Mouse (Mus musculus) heart, embryonic 11.5 days (tissue): Measurements from ENCODE around the gene Sorcs2. TPM values are rescaled to one million over a fixed set of nuclear protein-coding genes. Genes with fewer than 3 reads are reported as not detected.

Source experiments
- ATAC-seq: fragments of 200-750 bp; cut with Nextera tagmentation; replicated peaks from 2 replicates; pipeline ENCODE4 v1.8.0; 2017; ENCODE audit warnings: moderate library complexity; ENCODE audit not compliant: insufficient number of reproducible peaks, low FRiP score, low TSS enrichment
- H3K27ac ChIP-seq: fragments of 300-500 bp; sonication (generic); 2 replicates; pipeline ENCODE4 v1.5.1; 2014; ENCODE audit warnings: mild to moderate bottlenecking, low read depth, low read length
- H3K27me3 ChIP-seq: fragments of 300-500 bp; sonication (generic); 2 replicates; pipeline ENCODE4 v1.6.1; 2014; ENCODE audit warnings: mild to moderate bottlenecking, low read length, mixed read lengths; ENCODE audit not compliant: control insufficient read depth, insufficient read depth
- H3K36me3 ChIP-seq: fragments of 300-500 bp; sonication (generic); 2 replicates; pipeline ENCODE4 v1.6.1; 2014; ENCODE audit warnings: mild to moderate bottlenecking, low read length, moderate library complexity, mixed read lengths; ENCODE audit not compliant: control insufficient read depth, insufficient read depth
- H3K4me1 ChIP-seq: fragments of 300-500 bp; sonication (generic); 2 replicates; pipeline ENCODE4 v1.6.1; 2014; ENCODE audit warnings: low read length; ENCODE audit not compliant: control insufficient read depth, insufficient read depth
- H3K4me2 ChIP-seq: fragments of 300-500 bp; sonication (generic); 2 replicates; pipeline ENCODE4 v1.6.1; 2014; ENCODE audit warnings: mild to moderate bottlenecking, moderate library complexity
- H3K4me3 ChIP-seq: fragments of 300-500 bp; sonication (generic); 2 replicates; pipeline ENCODE4 v1.5.1; 2014; ENCODE audit warnings: low read depth, low read length
- H3K9ac ChIP-seq: fragments of 300-500 bp; sonication (generic); 2 replicates; pipeline ENCODE4 v1.6.1; 2014; ENCODE audit warnings: mild to moderate bottlenecking, low read depth, low read length, moderate library complexity
- H3K9me3 ChIP-seq: fragments of 300-500 bp; sonication (generic); replicated peaks from 2 replicates; pipeline ENCODE4 v1.6.1; 2016; ENCODE audit warnings: low read length; ENCODE audit not compliant: control insufficient read depth
- WGBS: fragments of 180-500 bp; shearing (Covaris S2); extraction: QIAGEN DNeasy Blood & Tissue Kit; methylation state at CpG from one replicate; pipeline ENCODE4 v1.1.7; 2014; ENCODE audit not compliant: insufficient replicate concordance; 5-methylcytosine and 5-hydroxymethylcytosine counted together
- polyA plus RNA-seq: library from polyadenylated mRNA; unstranded; fragments of >200 nt; fragmentation: Nextera tagmentation; extraction: Ambion mirVana; gene quantifications from 2 replicates; pipeline ENCODE4 v1.2.1, GENCODE M21; 2014

Sorcs2 gene
- polyA plus RNA-seq, 1 experiment from 2014 or later: 7.3 TPM

DNA sequence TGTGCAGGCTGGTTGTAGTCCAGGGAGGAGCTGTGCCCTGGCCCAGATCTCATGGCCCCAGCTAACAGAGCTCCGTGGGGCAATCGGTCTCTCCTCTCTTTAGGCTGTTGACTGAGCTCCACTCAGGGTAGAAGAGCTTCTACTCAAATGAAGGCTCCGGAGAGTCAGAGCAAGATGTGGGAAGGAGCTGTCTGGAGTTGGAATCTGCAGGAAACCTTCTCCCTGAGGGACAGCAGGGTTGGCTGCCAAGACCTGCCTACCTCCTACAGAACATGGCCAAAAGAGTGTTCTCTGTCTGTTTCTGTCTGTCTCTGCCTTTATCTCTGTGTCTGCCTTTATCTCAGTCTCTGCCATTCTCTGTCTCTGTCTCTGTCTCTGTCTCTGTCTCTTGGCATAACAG, 31.6 kb upstream of the Sorcs2 start:
- Histone ChIP-seq H3K9me3 (no peaks in the 10 kb centered on the region), H3K27ac (no peak overlapping the region), H3K4me2 (no peak overlapping the region), H3K36me3 (no peaks in the 10 kb centered on the region), H3K9ac (no peak overlapping the region), H3K4me3 (no peak overlapping the region), H3K27me3 (no peaks in the 10 kb centered on the region), H3K4me1 (no peaks in the 10 kb centered on the region)
- ATAC-seq: no peak
- WGBS: 87% methylated on average over 3 of the region's 3 CpGs

- Histone ChIP-seq H3K27ac (no peak overlapping the region), H3K4me1 (no peaks in the 10 kb centered on the region), H3K4me2 (no peak overlapping the region), H3K36me3 (no peaks in the 10 kb centered on the region), H3K9ac (no peak overlapping the region), H3K9me3 (no peaks in the 10 kb centered on the region), H3K27me3 (no peaks in the 10 kb centered on the region), H3K4me3 (no peak overlapping the region)
- WGBS: 47% methylated on average over 11 of the region's 11 CpGs
- ATAC-seq: no peak
Measured at GRCm38 (mm10) chr5:36427831-36428230, 29.9 kb upstream of the Sorcs2 start.

- Histone ChIP-seq H3K4me2 (no peak overlapping the region), H3K27me3 (no peaks in the 10 kb centered on the region), H3K9ac (no peak overlapping the region), H3K27ac (no peak overlapping the region), H3K4me3 (no peak overlapping the region), H3K4me1 (no peaks in the 10 kb centered on the region), H3K9me3 (no peaks in the 10 kb centered on the region), H3K36me3 (no peaks in the 10 kb centered on the region)
- 75% methylated on average over 5 of the region's 5 CpGs for WGBS
- ATAC-seq: no peak
Measured at GRCm38 (mm10) chr5:36426404-36426803, 28.5 kb upstream of the Sorcs2 start.

- Histone ChIP-seq H3K4me3 (no peak overlapping the region), H3K27ac (no peak overlapping the region), H3K36me3 (no peaks in the 10 kb centered on the region), H3K4me2 (no peak overlapping the region), H3K9me3 (no peaks in the 10 kb centered on the region), H3K4me1 (no peaks in the 10 kb centered on the region), H3K27me3 (no peaks in the 10 kb centered on the region), H3K9ac (no peak overlapping the region)
- no peak for ATAC-seq
Measured at GRCm38 (mm10) chr5:36424676-36425075, 26.7 kb upstream of the Sorcs2 start.

- Histone ChIP-seq H3K36me3 (no peaks in the 10 kb centered on the region), H3K9me3 (no peaks in the 10 kb centered on the region), H3K4me3 (no peak overlapping the region)
Measured at GRCm38 (mm10) chr5:36422689-36423088, 24.8 kb upstream of the Sorcs2 start.

GRCm38 (mm10) chr5:36419861-36420260, 21.9 kb upstream of the Sorcs2 start:
- no peak overlapping the region for H3K27ac ChIP-seq
- 63% methylated on average over 3 of the region's 3 CpGs for WGBS
- no peaks in the 10 kb centered on the region for H3K27me3 ChIP-seq
- no peak overlapping the region for H3K4me2 ChIP-seq
- H3K4me3 ChIP-seq: no peak overlapping the region
- 0 out of 2 replicates have a peak, but pooled peaks cover under 1% of the 10 kb centered on the region for H3K4me1 ChIP-seq
- no peaks in the 10 kb centered on the region for H3K36me3 ChIP-seq
- H3K9me3 ChIP-seq: no peaks in the 10 kb centered on the region
- no peak for ATAC-seq
- H3K9ac ChIP-seq: no peak overlapping the region

More at GRCm38 (mm10) chr5:36422689-36423088, 24.8 kb upstream of the Sorcs2 start:
- Histone ChIP-seq H3K27me3 (no peaks in the 10 kb centered on the region), H3K4me1 (no peaks in the 10 kb centered on the region), H3K4me2 (no peak overlapping the region), H3K9ac (no peak overlapping the region), H3K27ac (no peak overlapping the region)
- ATAC-seq: no peak

DNA sequence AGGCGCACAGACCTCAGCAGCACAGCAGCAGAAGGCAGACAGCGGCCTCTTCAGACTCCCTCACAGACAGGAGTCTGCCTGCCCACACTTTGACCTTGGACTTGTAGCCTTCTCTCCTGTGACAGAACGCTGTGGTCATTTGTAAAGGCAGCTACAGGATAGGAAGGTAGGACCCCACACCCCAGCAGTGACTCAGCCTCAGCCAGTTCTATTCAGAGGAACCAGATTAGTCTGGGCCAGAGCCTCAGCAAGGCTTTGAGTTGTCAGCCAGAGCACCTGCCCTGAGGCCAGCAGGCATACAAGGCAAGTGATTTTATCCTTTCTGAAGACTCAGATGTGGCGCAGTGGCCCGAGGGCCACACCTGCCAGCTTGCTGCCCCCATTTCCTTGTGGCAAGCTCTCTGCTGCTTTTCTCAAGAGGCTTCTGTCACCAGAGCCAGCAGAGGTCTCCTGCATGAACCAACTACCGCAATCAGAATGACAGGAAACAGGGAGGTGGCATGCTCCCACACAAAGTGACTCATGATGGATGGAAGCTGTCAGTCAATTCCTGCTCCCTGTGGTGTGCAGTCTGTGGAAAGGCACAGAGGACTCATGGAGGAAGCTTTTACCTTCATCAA, 16.9 kb upstream of the Sorcs2 start:
- no peak overlapping the region for H3K9ac ChIP-seq
- no peak overlapping the region for H3K4me2 ChIP-seq

DNA sequence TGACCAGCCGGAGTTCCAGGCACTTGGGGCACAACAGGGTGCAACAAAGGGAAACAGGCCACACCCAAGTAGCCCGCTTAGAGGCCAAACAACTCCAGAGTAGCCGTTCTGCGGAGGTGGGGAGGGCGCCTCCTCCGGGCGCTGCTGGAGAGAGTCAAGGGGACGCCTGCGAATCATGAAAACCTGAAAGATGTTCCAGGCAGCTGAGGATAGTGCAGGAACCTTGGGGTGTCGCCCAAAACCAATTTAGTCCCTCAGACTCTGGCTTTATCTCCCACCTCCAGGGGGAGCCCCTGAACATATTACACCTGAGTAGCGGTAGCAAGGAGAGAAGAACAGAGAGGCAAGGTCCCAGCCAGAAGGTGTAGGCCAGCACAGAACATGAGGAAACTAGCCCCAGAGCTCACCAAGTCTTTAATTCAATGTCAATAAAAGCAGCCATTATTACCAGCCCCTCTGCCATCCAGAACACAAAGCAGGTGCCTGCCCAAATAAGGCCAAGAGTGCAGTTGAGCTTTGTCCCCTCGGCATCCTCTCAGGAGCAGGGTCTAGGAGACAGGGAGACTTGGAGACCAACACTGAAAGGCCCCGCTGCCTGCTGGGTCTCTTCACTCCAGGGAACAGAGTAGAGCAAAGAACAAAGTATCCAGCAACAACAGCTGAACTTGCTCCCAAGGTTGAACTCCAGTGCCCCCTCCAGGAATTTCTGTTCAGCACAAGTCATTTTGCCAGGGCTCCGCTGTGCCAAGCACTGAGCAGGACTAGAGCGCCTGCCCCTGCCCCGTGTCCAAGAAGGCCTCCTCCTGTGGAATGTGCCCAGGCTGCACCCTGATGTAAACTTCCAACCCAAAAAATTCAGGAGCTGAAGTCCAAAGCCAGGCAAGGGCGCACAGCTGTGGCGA, 775 bp upstream of the Sorcs2 start:
- 11% methylated on average over 18 of the region's 18 CpGs for WGBS
- ATAC-seq: peak; percentile 19; the same call in 1 of the 2 replicates
- Histone ChIP-seq H3K36me3 (no peaks in the 10 kb centered on the region), H3K27ac (no peak overlapping the region), H3K4me3 (no peak overlapping the region), H3K27me3 (peaks cover 12% of the 10 kb centered on the region), H3K9me3 (no peaks in the 10 kb centered on the region), H3K4me2 (0 out of 2 replicates have a peak overlapping the region, but pooled peaks have one; percentile 3), H3K4me1 (0 out of 2 replicates have a peak, but pooled peaks cover 3% of the 10 kb centered on the region), H3K9ac (no peak overlapping the region)

More for the DNA sequence above, 16.9 kb upstream of the Sorcs2 start:
- 46% methylated on average over 6 of the region's 6 CpGs for WGBS
- H3K4me1 ChIP-seq: 0 out of 2 replicates have a peak, but pooled peaks cover 3% of the 10 kb centered on the region
- no peaks in the 10 kb centered on the region for H3K36me3 ChIP-seq
- 0 out of 2 replicates have a peak, but pooled peaks have one; percentile 18 for ATAC-seq
- H3K9me3 ChIP-seq: no peaks in the 10 kb centered on the region
- no peak overlapping the region for H3K27ac ChIP-seq
- no peak overlapping the region for H3K4me3 ChIP-seq
- H3K27me3 ChIP-seq: no peaks in the 10 kb centered on the region
